Comparison of ENCODE assay signal across 20 mouse cellular contexts in genomic region chr14:11405661-11406060, GRCm38 (mm10). TPM values are rescaled to one million over a fixed set of nuclear protein-coding genes. Genes with fewer than 3 reads are reported as not detected.
DNase-seq lines count a peak whose midpoint lies in the region; ATAC-seq and TF ChIP-seq lines count a peak whose summit lies in the region.
"Had no signal": no experiment of that assay in that cellular context is flagged by ENCODE, and none has a peak within 500 bp of the region (broad histone marks: within the 10 kb centered on the region; RNA-seq: fewer than 3 reads in every experiment).

No protein-coding gene starts in this region.

- WGBS in kidney, adult 2 months = 46% methylated on average over 9 of the region's 9 CpGs
- whole genome bisulfite sequencing in midbrain, embryonic 16.5 days = 78% methylated on average over 9 of the region's 9 CpGs

- no peak overlapping the region for H3K9ac ChIP-seq in midbrain, embryonic 16.5 days (ENCODE audit: low read depth, low read length)
- H3K9ac ChIP-seq: embryonic facial prominence, embryonic 12.5 days; forebrain, embryonic 12.5 days; heart, embryonic 15.5 days; hindbrain, embryonic 13.5 days had no signal

- no peaks in the 10 kb centered on the region for H3K36me3 ChIP-seq in kidney, adult 2 months (ENCODE audit: control insufficient read depth, insufficient read depth, low read length)
- no peaks in the 10 kb centered on the region for H3K36me3 ChIP-seq in midbrain, embryonic 16.5 days (ENCODE audit: control insufficient read depth, insufficient read depth, low read length)
- H3K36me3 ChIP-seq: embryonic facial prominence, embryonic 12.5 days; forebrain, embryonic 12.5 days; heart, embryonic 15.5 days; hindbrain, embryonic 13.5 days had no signal

- H3K4me1 ChIP-seq in kidney, adult 2 months (ENCODE audit: control insufficient read depth, insufficient read depth, low read length) = no peaks in the 10 kb centered on the region
- no peaks in the 10 kb centered on the region for H3K4me1 ChIP-seq in midbrain, embryonic 16.5 days (ENCODE audit: control insufficient read depth, insufficient read depth, low read length)
- H3K4me1 ChIP-seq: embryonic facial prominence, embryonic 12.5 days; forebrain, embryonic 12.5 days; heart, embryonic 15.5 days; hindbrain, embryonic 13.5 days had no signal

- H3K27me3 ChIP-seq in kidney, adult 2 months (replicated peaks; ENCODE audit: control insufficient read depth, insufficient read depth, low read length) = no peaks in the 10 kb centered on the region; the same call in 1 of the 2 replicates
- H3K27me3 ChIP-seq in midbrain, embryonic 16.5 days (ENCODE audit: control insufficient read depth, insufficient read depth, low read depth, low read length) = no peaks in the 10 kb centered on the region
- H3K27me3 ChIP-seq: embryonic facial prominence, embryonic 12.5 days; forebrain, embryonic 12.5 days; heart, embryonic 15.5 days; hindbrain, embryonic 13.5 days had no signal

- no peak overlapping the region for H3K27ac ChIP-seq in kidney, adult 2 months (ENCODE audit: insufficient read depth, low read depth, low read length)
- H3K27ac ChIP-seq in midbrain, embryonic 16.5 days (ENCODE audit: low read length) = no peak overlapping the region
- H3K27ac ChIP-seq: embryonic facial prominence, embryonic 12.5 days; forebrain, embryonic 12.5 days; heart, adult 2 months; heart, embryonic 15.5 days; hindbrain, embryonic 13.5 days had no signal

- no peak for ATAC-seq in midbrain, embryonic 16.5 days
- ATAC-seq: forebrain, embryonic 16.5 days had no signal

- no peaks in the 10 kb centered on the region for H3K9me3 ChIP-seq in midbrain, embryonic 16.5 days (replicated peaks; ENCODE audit: control insufficient read depth, low read length, poor library complexity, severe bottlenecking)
- H3K9me3 ChIP-seq: embryonic facial prominence, embryonic 12.5 days; forebrain, embryonic 12.5 days; heart, embryonic 15.5 days; hindbrain, embryonic 13.5 days had no signal

- no peak for TF ChIP-seq CTCF in kidney, adult 2 months (conservative IDR thresholded peaks at IDR 0.05; ENCODE audit: insufficient read depth, insufficient read length, low read depth, low read length)

- DNase-seq in kidney, adult 2 months = peak; percentile 9
- no peak for DNase-seq in kidney, adult 11 months
- DNase-seq in adrenal gland, adult 2 months = peak; percentile 71
- peak; percentile 33 for DNase-seq in adrenal gland, postnatal 14 days
- DNase-seq in kidney, postnatal 4 days = peak; percentile 2
- no peak for DNase-seq in urinary bladder, postnatal 36 days (ENCODE audit: low spot score in 2 of 2)
- DNase-seq: cerebellum, adult 11-12 months; cerebellum, adult 9-10 months; cerebellum, postnatal 25 days; gastrocnemius, postnatal 10 days; heart, adult 2 months; heart, postnatal 14 days had no signal

- H3K4me3 ChIP-seq in kidney, adult 2 months (ENCODE audit: insufficient read depth, low read depth, low read length) = no peak overlapping the region
- no peak overlapping the region for H3K4me3 ChIP-seq in midbrain, embryonic 16.5 days (ENCODE audit: low read depth, low read length)
- H3K4me3 ChIP-seq: embryonic facial prominence, embryonic 12.5 days; forebrain, embryonic 12.5 days; heart, adult 2 months; heart, embryonic 15.5 days; hindbrain, embryonic 13.5 days had no signal

- TF ChIP-seq POLR2A in kidney, adult 2 months (IDR thresholded peaks at IDR 0.05; ENCODE audit: low read depth, low read length) = no peak

- H3K4me2 ChIP-seq in midbrain, embryonic 16.5 days (ENCODE audit: low read length) = no peak overlapping the region
- H3K4me2 ChIP-seq: embryonic facial prominence, embryonic 12.5 days; forebrain, embryonic 12.5 days; heart, embryonic 11.5 days; heart, embryonic 15.5 days; hindbrain, embryonic 13.5 days had no signal

RNA-seq across cellular contexts. Expression of gene Gm3839, which starts 49.1 kb away (rescaled TPM):
- polyA plus RNA-seq in kidney, adult 2 months (2012; rRNA removed) = 0.61 and 0.79 TPM in 2 replicates
- total RNA-seq in adrenal gland, adult 2 months (2021) = under 1 TPM; 0.35 to 0.89 TPM
- 0.15 TPM in 1 of 2 replicates, not detected in the other for polyA plus RNA-seq in adrenal gland, adult 2 months (2012; rRNA removed)
- total RNA-seq in adrenal gland, postnatal 14 days (2021) = 1.3 and 1.5 TPM in 2 replicates
- 0.97 and 1.5 TPM in 2 replicates for polyA plus RNA-seq in midbrain, embryonic 16.5 days (2015; fragmentation: Nextera tagmentation; extraction: Ambion mirVana)
- total RNA-seq: hematopoietic stem cell, adult 5-6 weeks had no signal

Comparison
In these comparisons a context has a peak if more than half of its experiments do, and no peak if none do; other contexts are left out.
1. DNase-seq: peak in kidney, adult 2 months (single experiment), adrenal gland, adult 2 months (single experiment), adrenal gland, postnatal 14 days (single experiment) and kidney, postnatal 4 days (2 of 2); none in kidney, adult 11 months (single experiment) and urinary bladder, postnatal 36 days (0 of 2).